Mouse (Mus musculus) kidney, adult 2 months (tissue): Measurements from ENCODE around the gene Olfr374. TPM values are rescaled to one million over a fixed set of nuclear protein-coding genes. Genes with fewer than 3 reads are reported as not detected.
A peak's percentile ranks its signal among the peaks of the same experiment; 100 is the strongest.

ENCODE experiments used
- DNase-seq: peaks from one replicate; pipeline ENCODE4 v3.0.0; 2021
- H3K27ac ChIP-seq: fragments of 200-500 bp; 2 replicates; pipeline ENCODE4 v1.5.1; 2012; ENCODE audit warnings: low read depth, low read length, control low read depth, inconsistent platforms; ENCODE audit not compliant: insufficient read depth
- H3K27me3 ChIP-seq: fragments of 200-500 bp; replicated peaks from 2 replicates; pipeline ENCODE4 v1.6.1; 2012; ENCODE audit warnings: mild to moderate bottlenecking, moderate library complexity, low read length, inconsistent platforms; ENCODE audit not compliant: control insufficient read depth, insufficient read depth
- H3K36me3 ChIP-seq: fragments of 200-500 bp; 2 replicates; pipeline ENCODE4 v1.6.1; 2012; ENCODE audit warnings: mild to moderate bottlenecking, moderate library complexity, low read length, inconsistent platforms; ENCODE audit not compliant: control insufficient read depth, insufficient read depth
- H3K4me1 ChIP-seq: fragments of 200-500 bp; 2 replicates; pipeline ENCODE4 v1.6.1; 2011; ENCODE audit warnings: low read length; ENCODE audit not compliant: control insufficient read depth, insufficient read depth
- H3K4me3 ChIP-seq: fragments of 200-500 bp; 2 replicates; pipeline ENCODE4 v1.5.1; 2011; ENCODE audit warnings: mild to moderate bottlenecking, low read depth, low read length, control low read depth; ENCODE audit not compliant: insufficient read depth
- CTCF ChIP-seq: fragments of 200-500 bp; conservative IDR thresholded peaks from 2 replicates; pipeline ENCODE4 v1.5.1; 2011; ENCODE audit warnings: low read depth, mild to moderate bottlenecking, control low read depth, low read length, moderate library complexity, mixed read lengths; ENCODE audit not compliant: insufficient read depth, insufficient read length
- POLR2A ChIP-seq: fragments of 200-500 bp; IDR thresholded peaks from one replicate; pipeline ENCODE4 v1.6.1; 2011; ENCODE audit warnings: low read depth, low read length, control low read depth
- WGBS: fragments of 180-500 bp; shearing (Covaris S2); methylation state at CpG from one replicate; pipeline ENCODE4 v1.1.7; 2018; 5-methylcytosine and 5-hydroxymethylcytosine counted together
- polyA plus RNA-seq: library from polyadenylated mRNA; depleted of rRNA; stranded (reverse); fragments of >200 nt; gene quantifications from 2 replicates; pipeline ENCODE4 v1.2.3, GENCODE M21; 2012

The Olfr374 gene
- polyA plus RNA-seq, 1 experiment: not detected

GRCm38 (mm10) chr8:72146556-72146955 is 39.7 kb downstream of the Olfr374 start:
- H3K4me1 ChIP-seq: 0 out of 2 replicates have a peak, but pooled peaks cover 3% of the 10 kb centered on the region
- no peak overlapping the region for H3K27ac ChIP-seq
- H3K4me3 ChIP-seq: no peak overlapping the region
- no peak for TF ChIP-seq CTCF
- no peak for TF ChIP-seq POLR2A
- no peak for DNase-seq
- WGBS: 86% methylated on average over 3 of the region's 3 CpGs
- no peaks in the 10 kb centered on the region for H3K27me3 ChIP-seq
- H3K36me3 ChIP-seq: peaks cover 2% of the 10 kb centered on the region

- Histone ChIP-seq H3K4me1 (0 out of 2 replicates have a peak, but pooled peaks cover 3% of the 10 kb centered on the region), H3K27ac (peak overlapping the region; percentile 59; the same call in 1 of the 2 replicates), H3K36me3 (peaks cover 3% of the 10 kb centered on the region), H3K4me3 (no peak overlapping the region), H3K27me3 (no peaks in the 10 kb centered on the region)
- DNase-seq: peak; percentile 63
- no peak for TF ChIP-seq CTCF
- no peak for TF ChIP-seq POLR2A
- 63% methylated on average over 2 of the region's 2 CpGs for WGBS
Observed at GRCm38 (mm10) chr8:72147266-72147665, 40.4 kb downstream of the Olfr374 start.

- Histone ChIP-seq H3K36me3 (peaks cover 3% of the 10 kb centered on the region), H3K4me3 (no peak overlapping the region), H3K27ac (no peak overlapping the region), H3K4me1 (0 out of 2 replicates have a peak, but pooled peaks cover 3% of the 10 kb centered on the region), H3K27me3 (no peaks in the 10 kb centered on the region)
- TF ChIP-seq CTCF: no peak
- no peak for TF ChIP-seq POLR2A
- 69% methylated on average over 1 of the region's 1 CpGs for WGBS
- no peak for DNase-seq
Observed at GRCm38 (mm10) chr8:72149056-72149455, 42.2 kb downstream of the Olfr374 start.

- TF ChIP-seq POLR2A: no peak
- no peak for TF ChIP-seq CTCF
- no peak overlapping the region for H3K27ac ChIP-seq
- 0 out of 2 replicates have a peak, but pooled peaks cover 3% of the 10 kb centered on the region for H3K4me1 ChIP-seq
- H3K36me3 ChIP-seq: peaks cover 3% of the 10 kb centered on the region
- no peaks in the 10 kb centered on the region for H3K27me3 ChIP-seq
- DNase-seq: no peak
- no peak overlapping the region for H3K4me3 ChIP-seq
- WGBS: 81% methylated on average over 3 of the region's 3 CpGs
Observed at GRCm38 (mm10) chr8:72151418-72152078, 44.7 kb downstream of the Olfr374 start.

GRCm38 (mm10) chr8:72153382-72153781 is 46.5 kb downstream of the Olfr374 start:
- H3K4me1 ChIP-seq: no peaks in the 10 kb centered on the region
- no peak overlapping the region for H3K27ac ChIP-seq
- no peak overlapping the region for H3K4me3 ChIP-seq
- TF ChIP-seq CTCF: no peak
- TF ChIP-seq POLR2A: no peak
- peaks cover 1% of the 10 kb centered on the region for H3K36me3 ChIP-seq
- no peak for DNase-seq
- no peaks in the 10 kb centered on the region for H3K27me3 ChIP-seq

- H3K4me1 ChIP-seq: peaks cover 15% of the 10 kb centered on the region
- H3K27ac ChIP-seq: no peak overlapping the region
- TF ChIP-seq POLR2A: no peak
- TF ChIP-seq CTCF: no peak
- H3K4me3 ChIP-seq: no peak overlapping the region
- no peak for DNase-seq
- H3K36me3 ChIP-seq: no peaks in the 10 kb centered on the region
- H3K27me3 ChIP-seq: no peaks in the 10 kb centered on the region
- 89% methylated on average over 2 of the region's 2 CpGs for WGBS
Observed at GRCm38 (mm10) chr8:72158096-72158495, 51.3 kb downstream of the Olfr374 start.

GRCm38 (mm10) chr8:72158726-72159125 is 51.9 kb downstream of the Olfr374 start:
- TF ChIP-seq POLR2A (no peak), CTCF (no peak)
- no peak for DNase-seq
- no peak overlapping the region for H3K4me3 ChIP-seq
- H3K4me1 ChIP-seq: peaks cover 15% of the 10 kb centered on the region
- WGBS: 80% methylated on average over 3 of the region's 3 CpGs
- no peaks in the 10 kb centered on the region for H3K36me3 ChIP-seq
- H3K27ac ChIP-seq: no peak overlapping the region
- no peaks in the 10 kb centered on the region for H3K27me3 ChIP-seq
